Mouse (Mus musculus) heart, embryonic 13.5 days (tissue): ENCODE measurements around the gene Tagap. TPM values are rescaled to one million over a fixed set of nuclear protein-coding genes. Genes with fewer than 3 reads are reported as not detected.

ENCODE experiments used
- ATAC-seq: fragments of 200-750 bp; cut with Nextera tagmentation; 2 replicates; pipeline ENCODE4 v1.8.0; 2017; ENCODE audit warnings: moderate TSS enrichment; ENCODE audit not compliant: insufficient number of reproducible peaks, low FRiP score, low TSS enrichment; ENCODE audit errors: extremely low read depth
- H3K27ac ChIP-seq: fragments of 300-500 bp; sonication (generic); replicated peaks from 2 replicates; pipeline ENCODE4 v1.5.1; 2015; ENCODE audit warnings: moderate library complexity, mild to moderate bottlenecking, inconsistent platforms
- H3K27me3 ChIP-seq: fragments of 300-500 bp; sonication (generic); replicated peaks from 2 replicates; pipeline ENCODE4 v1.6.1; 2015; ENCODE audit warnings: mild to moderate bottlenecking, inconsistent platforms
- H3K36me3 ChIP-seq: fragments of 300-500 bp; sonication (generic); 2 replicates; pipeline ENCODE4 v1.6.1; 2015; ENCODE audit warnings: mild to moderate bottlenecking, inconsistent platforms
- H3K4me1 ChIP-seq: fragments of 300-500 bp; sonication (generic); 2 replicates; pipeline ENCODE4 v1.6.1; 2015; ENCODE audit warnings: inconsistent platforms
- H3K4me2 ChIP-seq: fragments of 300-500 bp; sonication (generic); 2 replicates; pipeline ENCODE4 v1.6.1; 2015; ENCODE audit warnings: inconsistent platforms, mild to moderate bottlenecking, moderate library complexity
- H3K4me3 ChIP-seq: fragments of 300-500 bp; sonication (generic); 2 replicates; pipeline ENCODE4 v1.5.1; 2015; ENCODE audit warnings: moderate library complexity, mild to moderate bottlenecking, inconsistent platforms
- H3K9ac ChIP-seq: fragments of 300-500 bp; sonication (generic); 2 replicates; pipeline ENCODE4 v1.6.1; 2015; ENCODE audit warnings: inconsistent platforms, mild to moderate bottlenecking, moderate library complexity
- H3K9me3 ChIP-seq: fragments of 300-500 bp; sonication (generic); 2 replicates; pipeline ENCODE4 v1.6.1; 2016; ENCODE audit warnings: inconsistent platforms
- WGBS: fragments of 180-500 bp; shearing (Covaris S2); methylation state at CpG from one replicate; pipeline ENCODE4 v1.1.7; 2015; ENCODE audit warnings: mixed read lengths; 5-methylcytosine and 5-hydroxymethylcytosine counted together
- polyA plus RNA-seq: library from polyadenylated mRNA; unstranded; fragments of >200 nt; fragmentation: Nextera tagmentation; extraction: Ambion mirVana; gene quantifications from 2 replicates; pipeline ENCODE4 v1.2.1, GENCODE M21; 2015

The Tagap gene
- polyA plus RNA-seq: 0.37 and 0.42 TPM in 2 replicates

GRCm38 (mm10) chr17:7925413-7926160 lies at the start of gene Tagap:
Gene Tagap (plus strand): TSS chr17:7926000.
- H3K4me1 ChIP-seq: peaks cover 13% of the 10 kb centered on the region
- H3K4me2 ChIP-seq: no peak within 1 kb of the TSS
- no peak within 1 kb of the TSS for H3K9ac ChIP-seq
- H3K9me3 ChIP-seq: no peaks in the 10 kb centered on the region
- peaks cover 62% of the 10 kb centered on the region for H3K27me3 ChIP-seq
- no peak within 1 kb of the TSS for H3K27ac ChIP-seq
- no peak within 1 kb of the TSS for H3K4me3 ChIP-seq
- no peak for ATAC-seq
- H3K36me3 ChIP-seq: no peaks in the 10 kb centered on the region
- 58% methylated on average over 13 of the region's 13 CpGs for WGBS

- Histone ChIP-seq H3K4me3 (no peak overlapping the region), H3K36me3 (no peaks in the 10 kb centered on the region), H3K27ac (no peak overlapping the region), H3K4me1 (peaks cover 6% of the 10 kb centered on the region), H3K9ac (no peak overlapping the region), H3K4me2 (no peak overlapping the region), H3K27me3 (peaks cover 5% of the 10 kb centered on the region; the same call in 1 of the 2 replicates), H3K9me3 (no peaks in the 10 kb centered on the region)
- 87% methylated on average over 13 of the region's 13 CpGs for WGBS
- no peak for ATAC-seq
Measured at GRCm38 (mm10) chr17:7876541-7876940, 49.3 kb upstream of the Tagap start.

GRCm38 (mm10) chr17:7877191-7877764 lies 48.5 kb upstream of the Tagap start:
- Histone ChIP-seq H3K36me3 (no peaks in the 10 kb centered on the region), H3K4me2 (no peak overlapping the region), H3K4me3 (no peak overlapping the region), H3K9me3 (no peaks in the 10 kb centered on the region), H3K9ac (no peak overlapping the region), H3K27me3 (peaks cover 7% of the 10 kb centered on the region; the same call in 1 of the 2 replicates), H3K27ac (no peak overlapping the region), H3K4me1 (peaks cover 6% of the 10 kb centered on the region)
- WGBS: 52% methylated on average over 7 of the region's 7 CpGs
- no peak for ATAC-seq

- WGBS: 52% methylated on average over 2 of the region's 2 CpGs
Measured at GRCm38 (mm10) chr17:7877878-7878277, 47.9 kb upstream of the Tagap start.

GRCm38 (mm10) chr17:7879529-7879928 lies 46.3 kb upstream of the Tagap start:
- Histone ChIP-seq H3K9ac (no peak overlapping the region), H3K27ac (no peak overlapping the region), H3K4me3 (no peak overlapping the region), H3K4me1 (peaks cover 6% of the 10 kb centered on the region), H3K9me3 (no peaks in the 10 kb centered on the region), H3K4me2 (no peak overlapping the region), H3K27me3 (peaks cover 4% of the 10 kb centered on the region; the same call in 1 of the 2 replicates), H3K36me3 (no peaks in the 10 kb centered on the region)
- no peak for ATAC-seq
- WGBS: 70% methylated on average over 4 of the region's 4 CpGs

More at GRCm38 (mm10) chr17:7877878-7878277, 47.9 kb upstream of the Tagap start:
- no peak overlapping the region for H3K9ac ChIP-seq
- H3K36me3 ChIP-seq: no peaks in the 10 kb centered on the region
- no peak overlapping the region for H3K4me3 ChIP-seq
- H3K27me3 ChIP-seq: peaks cover 7% of the 10 kb centered on the region; the same call in 1 of the 2 replicates
- H3K4me2 ChIP-seq: no peak overlapping the region
- no peaks in the 10 kb centered on the region for H3K9me3 ChIP-seq
- ATAC-seq: no peak
- H3K27ac ChIP-seq: no peak overlapping the region
- peaks cover 6% of the 10 kb centered on the region for H3K4me1 ChIP-seq

GRCm38 (mm10) chr17:7883126-7883525 lies 42.7 kb upstream of the Tagap start:
- Histone ChIP-seq H3K4me2 (no peak overlapping the region), H3K9ac (no peak overlapping the region), H3K9me3 (no peaks in the 10 kb centered on the region), H3K4me3 (no peak overlapping the region), H3K36me3 (no peaks in the 10 kb centered on the region), H3K27me3 (peaks cover 4% of the 10 kb centered on the region; the same call in 1 of the 2 replicates), H3K4me1 (no peaks in the 10 kb centered on the region), H3K27ac (no peak overlapping the region)
- ATAC-seq: no peak
- 81% methylated on average over 11 of the region's 11 CpGs for WGBS

GRCm38 (mm10) chr17:7884606-7885005 lies 41.2 kb upstream of the Tagap start:
- no peak overlapping the region for H3K27ac ChIP-seq
- WGBS: 78% methylated on average over 10 of the region's 10 CpGs
- no peak for ATAC-seq

GRCm38 (mm10) chr17:7887071-7887815 lies 38.6 kb upstream of the Tagap start:
- Histone ChIP-seq H3K27ac (no peak overlapping the region), H3K4me2 (no peak overlapping the region), H3K9ac (no peak overlapping the region), H3K4me3 (no peak overlapping the region), H3K36me3 (no peaks in the 10 kb centered on the region), H3K27me3 (peaks cover under 1% of the 10 kb centered on the region; the same call in 1 of the 2 replicates), H3K4me1 (no peaks in the 10 kb centered on the region), H3K9me3 (no peaks in the 10 kb centered on the region)
- WGBS: 81% methylated on average over 20 of the region's 20 CpGs
- no peak for ATAC-seq

More at GRCm38 (mm10) chr17:7884606-7885005, 41.2 kb upstream of the Tagap start:
- Histone ChIP-seq H3K9me3 (no peaks in the 10 kb centered on the region), H3K36me3 (no peaks in the 10 kb centered on the region), H3K4me3 (no peak overlapping the region), H3K27me3 (peaks cover 4% of the 10 kb centered on the region; the same call in 1 of the 2 replicates), H3K9ac (no peak overlapping the region), H3K4me1 (no peaks in the 10 kb centered on the region), H3K4me2 (no peak overlapping the region)

- Histone ChIP-seq H3K9me3 (no peaks in the 10 kb centered on the region), H3K36me3 (no peaks in the 10 kb centered on the region), H3K4me2 (no peak overlapping the region), H3K27ac (no peak overlapping the region), H3K9ac (no peak overlapping the region), H3K4me3 (no peak overlapping the region), H3K4me1 (no peaks in the 10 kb centered on the region), H3K27me3 (no peaks in the 10 kb centered on the region; the same call in 1 of the 2 replicates)
- WGBS: 77% methylated on average over 6 of the region's 6 CpGs
- no peak for ATAC-seq
Measured at GRCm38 (mm10) chr17:7888291-7888690, 37.5 kb upstream of the Tagap start.

GRCm38 (mm10) chr17:7889026-7889425 lies 36.8 kb upstream of the Tagap start:
- H3K9me3 ChIP-seq: no peaks in the 10 kb centered on the region
- no peak overlapping the region for H3K27ac ChIP-seq
- no peaks in the 10 kb centered on the region; the same call in 1 of the 2 replicates for H3K27me3 ChIP-seq
- ATAC-seq: no peak
- H3K4me1 ChIP-seq: no peaks in the 10 kb centered on the region
- WGBS: 72% methylated on average over 9 of the region's 9 CpGs
- no peak overlapping the region for H3K4me2 ChIP-seq
- no peaks in the 10 kb centered on the region for H3K36me3 ChIP-seq
- no peak overlapping the region for H3K4me3 ChIP-seq
- no peak overlapping the region for H3K9ac ChIP-seq

GRCm38 (mm10) chr17:7892676-7893075 lies 33.1 kb upstream of the Tagap start:
- Histone ChIP-seq H3K4me2 (no peak overlapping the region), H3K9ac (no peak overlapping the region), H3K4me1 (no peaks in the 10 kb centered on the region), H3K27ac (no peak overlapping the region), H3K4me3 (no peak overlapping the region), H3K27me3 (peaks cover 12% of the 10 kb centered on the region; the same call in 1 of the 2 replicates), H3K36me3 (no peaks in the 10 kb centered on the region), H3K9me3 (no peaks in the 10 kb centered on the region)
- no peak for ATAC-seq
- WGBS: 59% methylated on average over 8 of the region's 8 CpGs
